Mouse (Mus musculus) heart, postnatal 25 days (tissue): ENCODE measurements around the gene Aqp2. TPM values are rescaled to one million over a fixed set of nuclear protein-coding genes. Genes with fewer than 3 reads are reported as not detected.

Experiments
- DNase-seq: peaks from one replicate; pipeline ENCODE4 v3.0.0; 2022; ENCODE audit warnings: low spot score
- intact Hi-C: fragments of 180-260 bp; cut with DNase I; formaldehyde crosslinking; loops from one replicate; pipeline ENCODE4 v1.15.1; 2025
- total RNA-seq, 2 experiments: library from RNA; stranded (reverse); gene quantifications; 2 replicates each; pipeline ENCODE4 v1.2.3; 2021

The Aqp2 gene
- total RNA-seq: not detected

DNA sequence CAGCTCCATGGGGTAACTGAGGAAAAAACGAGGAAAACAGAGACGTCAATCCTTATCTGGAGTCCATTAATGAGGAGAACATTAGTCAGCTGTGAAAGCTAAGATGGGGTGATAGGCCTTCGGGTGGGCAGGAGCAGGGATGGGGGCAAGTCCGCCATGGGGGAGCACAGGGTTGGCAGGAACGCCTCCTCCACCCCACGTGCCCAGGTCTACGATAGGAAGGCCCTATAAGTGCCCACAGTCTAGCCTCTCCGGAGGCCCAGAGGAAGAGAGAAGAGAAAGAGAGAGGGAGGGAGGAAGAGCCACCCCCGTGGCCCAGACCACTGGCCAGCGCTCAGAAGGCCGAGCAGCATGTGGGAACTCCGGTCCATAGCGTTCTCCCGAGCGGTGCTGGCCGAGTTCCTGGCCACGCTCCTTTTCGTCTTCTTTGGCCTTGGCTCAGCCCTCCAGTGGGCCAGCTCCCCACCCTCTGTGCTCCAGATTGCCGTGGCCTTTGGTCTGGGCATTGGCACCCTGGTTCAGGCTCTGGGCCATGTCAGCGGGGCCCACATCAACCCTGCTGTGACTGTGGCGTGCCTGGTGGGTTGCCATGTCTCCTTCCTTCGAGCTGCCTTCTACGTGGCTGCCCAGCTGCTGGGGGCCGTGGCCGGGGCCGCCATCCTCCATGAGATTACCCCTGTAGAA is at the start of gene Aqp2:
TSS of gene Aqp2 (plus strand) at position 254 of the 684 bp plus-strand sequence.
- no peak for DNase-seq
- intact Hi-C loops: no loop called here

DNA sequence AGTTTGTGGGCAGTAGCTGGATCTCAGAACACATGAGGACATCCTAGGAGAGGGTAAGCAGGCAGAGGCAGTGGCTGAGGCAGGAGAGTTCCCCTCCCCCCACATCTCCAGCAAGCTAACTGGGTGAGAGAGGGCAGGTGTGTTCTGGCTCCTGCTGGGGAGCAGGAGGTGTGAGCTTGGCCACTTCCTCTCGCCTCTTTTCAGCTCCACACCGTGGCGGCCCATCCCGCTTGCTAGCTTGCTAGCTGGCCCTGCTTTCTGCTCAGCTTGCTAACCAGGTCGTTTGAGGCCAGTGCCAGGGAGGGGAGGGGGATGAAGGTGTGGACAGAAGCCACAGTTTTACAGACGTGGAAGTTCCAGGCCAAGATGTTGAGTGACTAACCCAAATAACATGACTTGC is 47.7 kb upstream of the Aqp2 start:
- DNase-seq: no peak

DNA sequence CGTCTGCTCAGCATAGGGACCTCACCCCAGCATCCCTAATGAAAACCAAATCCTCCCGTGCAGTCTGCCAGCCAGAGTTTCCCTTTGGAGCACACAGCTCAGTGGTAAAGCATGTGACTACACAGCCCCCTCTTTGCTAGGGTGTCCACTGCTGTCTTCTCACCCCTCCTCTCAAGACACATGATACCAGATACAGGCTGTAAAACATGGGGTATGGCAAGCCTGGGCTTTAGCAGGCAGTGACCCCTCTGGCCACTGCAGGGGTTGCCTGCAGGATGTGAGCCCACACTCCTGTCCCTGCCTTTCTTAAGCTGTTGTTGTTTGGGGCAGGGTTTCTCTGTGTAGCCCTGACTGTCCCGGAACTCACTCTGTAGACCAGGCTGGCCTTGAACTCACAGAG is 46.8 kb upstream of the Aqp2 start:
- no peak for DNase-seq
- intact Hi-C loops: no loop called here

More for the DNA sequence above, 47.7 kb upstream of the Aqp2 start:
- intact Hi-C loops: no loop called here

DNA sequence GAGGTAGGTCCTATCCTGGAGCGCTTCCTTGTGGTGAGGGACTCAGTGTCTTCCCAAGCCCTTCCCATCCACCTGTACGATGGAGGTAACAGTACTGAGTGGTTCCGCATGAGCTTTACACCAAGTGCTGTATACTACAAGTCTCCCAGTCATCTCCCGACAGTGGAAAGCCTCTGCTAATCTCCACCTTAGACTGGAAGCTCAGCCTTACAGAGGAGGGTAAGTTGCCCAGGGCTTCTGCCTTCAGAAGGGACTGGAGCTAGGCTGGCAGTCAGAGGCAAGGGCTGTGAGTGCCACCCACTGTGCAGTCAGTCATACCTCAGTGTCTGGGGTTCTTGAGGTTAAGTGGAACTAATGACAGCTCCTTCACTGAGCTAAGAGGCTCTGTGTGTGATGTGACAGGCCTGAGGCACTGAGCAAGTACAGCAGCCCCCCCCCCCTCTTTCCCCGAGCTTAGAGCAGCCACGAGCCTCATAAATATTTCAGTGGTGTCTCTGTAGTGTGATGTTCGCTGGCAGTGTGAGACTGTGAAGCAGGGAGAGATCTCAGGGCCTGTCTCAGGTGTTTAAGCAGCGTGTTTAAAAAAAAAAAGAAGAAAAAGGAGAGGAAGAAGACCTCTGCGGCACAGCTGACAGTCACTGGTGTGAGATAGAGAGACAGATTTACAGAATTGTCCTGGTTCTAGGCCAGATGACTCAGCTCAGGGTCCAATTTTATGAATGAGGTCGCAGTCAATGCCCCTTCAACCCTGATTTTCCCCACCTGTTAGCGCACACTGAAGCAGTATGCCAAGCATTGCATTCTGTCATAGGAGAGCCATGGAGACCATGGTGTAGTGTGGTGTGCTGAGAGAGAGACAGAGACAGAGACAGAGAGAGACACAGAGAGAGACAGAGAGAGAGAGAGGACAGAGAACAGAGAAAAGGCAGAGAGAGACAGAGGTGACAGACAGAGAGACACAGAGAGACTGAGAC is 41.7 kb upstream of the Aqp2 start:
- intact Hi-C loops: no loop called here
- no peak for DNase-seq

DNA sequence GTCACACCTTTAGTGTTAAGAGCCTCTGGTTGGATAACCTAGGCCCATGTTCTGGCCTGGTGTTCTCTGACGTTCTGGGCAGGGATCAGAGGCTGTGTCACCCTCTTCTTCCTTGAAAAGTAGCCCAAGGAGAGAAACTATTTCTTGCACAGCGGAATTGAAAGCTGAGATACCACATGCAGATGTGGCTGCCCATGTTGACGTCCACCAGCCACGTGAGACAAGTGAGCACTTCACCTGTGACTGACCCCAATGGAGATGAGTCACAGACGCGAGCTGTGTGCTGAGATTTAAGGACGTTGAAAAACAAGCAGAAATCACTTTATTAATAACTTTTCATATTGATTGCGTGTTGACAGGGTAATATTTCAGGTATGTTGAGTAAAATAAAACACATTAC is 39.0 kb upstream of the Aqp2 start:
- intact Hi-C loops: no loop called here
- DNase-seq: no peak

DNA sequence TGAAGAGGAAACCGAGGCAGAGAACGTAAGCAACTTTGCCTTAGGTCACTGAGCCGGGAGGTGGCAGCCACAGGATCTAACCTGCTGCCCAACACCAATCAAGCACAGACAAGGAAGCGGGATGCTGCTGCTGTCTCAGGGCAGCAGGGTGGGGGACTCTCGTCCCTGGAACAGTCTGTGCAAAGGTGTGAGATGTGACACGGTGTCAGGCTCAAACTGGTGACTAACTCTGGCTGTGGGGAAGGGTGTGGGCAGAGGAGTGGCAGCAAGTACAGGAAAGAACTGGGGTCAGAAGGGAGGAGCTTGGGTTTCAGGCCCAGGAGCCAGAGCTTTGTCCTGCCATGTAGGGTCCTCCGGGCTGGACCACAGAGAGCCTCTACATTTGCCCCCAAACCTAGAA is 34.8 kb upstream of the Aqp2 start:
- intact Hi-C loops: no loop called here
- DNase-seq: no peak

DNA sequence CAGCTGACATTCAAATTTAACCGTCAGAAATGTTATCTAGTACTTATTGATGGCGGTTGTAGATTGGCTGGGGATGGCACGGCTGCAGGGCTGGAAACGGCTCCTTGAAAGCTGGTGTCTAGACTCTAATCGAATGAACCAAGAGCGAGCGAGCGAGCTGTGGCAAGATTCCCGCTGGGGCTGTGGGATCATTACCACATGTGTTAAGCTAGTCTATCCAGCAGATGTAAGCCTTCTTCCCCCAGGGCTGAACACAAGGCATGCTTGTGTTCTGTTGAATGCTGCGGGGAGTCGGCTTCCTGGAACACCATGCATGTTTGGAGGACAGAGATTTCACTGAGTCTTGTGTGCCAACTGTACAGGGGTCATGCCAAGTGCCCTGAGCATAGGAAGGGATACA is 32.3 kb upstream of the Aqp2 start:
- intact Hi-C loops: no loop called here
- DNase-seq: no peak

DNA sequence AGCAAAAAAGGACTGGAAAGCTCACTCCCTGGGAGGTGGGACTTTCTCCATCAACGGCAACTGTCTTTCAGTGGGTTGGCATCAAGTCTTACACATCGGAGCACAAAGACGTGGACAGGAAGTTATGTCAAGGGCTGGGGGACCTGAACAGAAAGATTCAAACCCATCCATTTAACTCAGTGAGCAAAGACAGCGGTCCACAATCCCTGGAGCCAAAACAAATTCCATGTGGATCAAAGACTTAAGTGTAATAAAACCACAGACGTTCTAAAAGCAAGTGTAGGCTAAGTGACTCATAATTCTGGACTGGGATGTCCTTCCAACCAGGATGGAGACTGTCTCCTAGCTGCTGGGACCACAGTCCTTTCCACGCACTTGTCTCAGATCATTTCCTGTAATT is 31.1 kb upstream of the Aqp2 start:
- DNase-seq: no peak
- intact Hi-C loops: no loop called here

DNA sequence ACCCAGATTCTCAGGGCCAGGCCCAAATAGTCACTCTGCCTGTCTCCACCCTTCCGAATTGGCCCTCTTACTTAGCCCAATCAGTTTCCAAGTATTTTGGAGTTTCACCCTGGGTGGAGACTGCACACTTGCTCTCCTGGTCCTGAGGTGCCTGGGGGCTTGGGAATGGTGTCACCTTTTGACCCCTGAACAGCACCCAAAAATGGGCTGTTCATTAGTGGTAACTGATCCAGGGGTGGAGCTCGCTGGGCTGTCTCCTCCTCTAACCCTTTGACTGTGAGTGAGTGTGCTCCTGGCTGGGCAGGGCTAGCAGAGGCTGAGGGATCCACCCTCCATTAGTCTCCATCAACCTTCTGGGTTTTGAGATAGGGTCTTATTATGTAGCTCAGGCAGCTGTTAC is 29.0 kb upstream of the Aqp2 start:
- DNase-seq: no peak
- intact Hi-C loops: no loop called here

DNA sequence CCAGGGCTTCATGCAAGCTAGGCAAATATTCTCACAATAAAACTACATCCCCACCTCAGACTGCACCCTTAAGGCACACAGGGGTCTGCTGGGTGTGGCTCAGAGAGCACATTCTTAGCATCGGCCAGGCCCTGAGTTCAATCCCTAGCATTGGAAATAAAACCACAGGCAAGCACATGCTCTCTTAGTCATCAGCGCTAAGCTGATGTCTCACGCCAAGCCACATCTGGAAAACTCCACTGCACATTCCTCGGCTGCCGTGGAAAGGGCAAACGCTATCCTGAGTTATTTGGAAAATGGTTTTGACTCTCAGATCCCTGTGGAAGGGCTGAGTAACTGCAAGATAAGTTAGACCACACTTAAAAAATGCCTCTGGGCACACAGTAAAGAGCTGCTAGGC is 25.1 kb upstream of the Aqp2 start:
- intact Hi-C loops: no loop called here

DNA sequence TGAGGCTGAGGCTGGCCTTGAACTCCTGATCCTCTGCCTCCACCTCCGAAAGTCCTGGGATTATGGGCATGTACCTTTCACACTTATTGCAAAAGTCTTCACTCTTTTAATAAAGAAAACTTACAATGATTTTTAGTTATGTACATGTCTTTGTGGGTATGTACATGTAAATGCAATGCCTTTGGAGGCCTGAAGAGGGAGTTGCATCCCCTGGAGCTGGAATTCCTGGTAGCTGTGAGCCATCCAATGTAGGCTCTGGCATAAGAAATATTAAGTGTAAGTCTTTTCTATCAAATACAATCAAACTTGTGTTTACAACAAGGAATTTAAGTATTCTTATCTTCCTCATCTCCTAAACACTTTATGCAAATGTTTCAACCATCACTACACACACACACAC is 19.9 kb upstream of the Aqp2 start:
- intact Hi-C loops: no loop called here

More for the DNA sequence above, 25.1 kb upstream of the Aqp2 start:
- DNase-seq: no peak

DNA sequence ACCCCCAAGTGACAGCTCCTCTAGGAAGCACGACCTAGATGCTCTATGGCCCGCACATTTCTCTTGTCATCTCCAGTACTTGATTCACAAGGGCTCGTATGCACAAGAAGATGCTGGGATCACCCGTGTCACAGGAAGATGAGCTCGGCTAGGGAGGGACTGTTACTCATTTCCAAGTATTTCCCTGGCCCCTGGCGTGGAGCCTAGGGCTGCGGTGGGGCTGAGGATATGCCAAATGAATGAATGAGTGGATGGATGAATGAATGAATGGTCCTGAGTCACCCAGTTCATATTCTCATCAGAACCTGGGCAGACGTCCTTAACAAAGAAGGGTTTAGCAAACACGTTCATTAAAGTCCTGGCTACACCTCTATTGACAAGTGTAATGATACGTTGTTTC is 18.6 kb upstream of the Aqp2 start:
- DNase-seq: no peak
- intact Hi-C loops: no loop called here

More for the DNA sequence above, 19.9 kb upstream of the Aqp2 start:
- DNase-seq: no peak

DNA sequence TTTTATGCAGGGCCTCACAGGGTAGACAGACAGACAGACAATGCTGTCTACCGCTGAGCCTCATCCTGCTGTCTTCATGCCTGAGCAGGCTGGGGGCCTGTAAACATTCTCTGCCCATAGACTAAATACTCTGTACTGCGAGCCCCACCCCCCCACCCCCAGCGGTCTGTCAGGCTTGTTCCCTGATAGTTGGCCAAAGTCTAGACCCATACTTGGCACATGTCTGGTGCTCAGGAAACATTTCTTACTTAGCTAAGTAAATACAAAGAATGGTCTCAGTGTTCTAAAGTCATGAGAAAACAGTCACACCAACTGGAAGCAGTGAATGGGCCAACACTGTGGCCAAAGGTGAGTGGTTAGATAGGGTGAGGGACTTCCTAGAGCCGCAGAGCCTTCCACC is 11.5 kb upstream of the Aqp2 start:
- no peak for DNase-seq
- intact Hi-C loops: no loop called here

DNA sequence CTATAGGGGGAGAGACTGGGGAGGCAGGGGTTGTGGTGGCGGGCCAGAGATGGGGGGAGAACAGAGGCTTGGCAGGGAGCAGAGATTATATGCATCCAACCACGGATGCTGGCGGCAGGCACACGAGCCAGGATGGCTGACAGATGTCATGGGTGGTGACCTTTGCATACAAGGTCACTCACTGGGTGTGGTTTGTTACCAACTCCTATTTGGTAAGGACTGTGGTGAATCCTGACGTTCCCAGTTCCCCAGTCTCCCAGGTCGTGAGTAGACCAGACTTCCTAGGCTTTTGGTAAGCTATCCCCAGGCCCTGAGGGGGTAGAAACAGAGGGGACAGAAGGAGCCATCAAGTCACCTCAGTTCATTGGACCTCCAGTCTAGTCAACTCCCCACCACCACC is 10.2 kb upstream of the Aqp2 start:
- intact Hi-C loops: no loop called here
- no peak for DNase-seq

DNA sequence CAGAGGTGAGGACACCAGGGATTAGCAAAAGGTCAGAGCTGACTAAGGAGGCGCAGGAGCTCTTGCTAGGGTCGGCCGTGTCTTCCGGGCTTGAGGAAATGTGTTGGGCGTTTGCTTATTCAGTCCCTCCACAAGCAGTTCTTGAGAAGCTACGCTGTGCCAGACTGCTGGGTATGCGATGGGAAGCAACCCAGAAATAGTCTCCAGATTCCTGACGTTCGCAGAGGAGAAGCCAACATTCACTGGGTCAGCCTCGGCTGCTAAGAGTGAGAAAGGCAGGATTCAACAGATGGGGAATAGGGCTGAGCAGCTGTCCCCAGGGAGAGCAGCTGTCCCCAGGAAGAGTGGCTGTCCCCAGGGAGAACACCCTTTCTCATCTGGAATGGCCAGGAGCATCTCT is 9.7 kb upstream of the Aqp2 start:
- DNase-seq: no peak
- intact Hi-C loops: no loop called here

DNA sequence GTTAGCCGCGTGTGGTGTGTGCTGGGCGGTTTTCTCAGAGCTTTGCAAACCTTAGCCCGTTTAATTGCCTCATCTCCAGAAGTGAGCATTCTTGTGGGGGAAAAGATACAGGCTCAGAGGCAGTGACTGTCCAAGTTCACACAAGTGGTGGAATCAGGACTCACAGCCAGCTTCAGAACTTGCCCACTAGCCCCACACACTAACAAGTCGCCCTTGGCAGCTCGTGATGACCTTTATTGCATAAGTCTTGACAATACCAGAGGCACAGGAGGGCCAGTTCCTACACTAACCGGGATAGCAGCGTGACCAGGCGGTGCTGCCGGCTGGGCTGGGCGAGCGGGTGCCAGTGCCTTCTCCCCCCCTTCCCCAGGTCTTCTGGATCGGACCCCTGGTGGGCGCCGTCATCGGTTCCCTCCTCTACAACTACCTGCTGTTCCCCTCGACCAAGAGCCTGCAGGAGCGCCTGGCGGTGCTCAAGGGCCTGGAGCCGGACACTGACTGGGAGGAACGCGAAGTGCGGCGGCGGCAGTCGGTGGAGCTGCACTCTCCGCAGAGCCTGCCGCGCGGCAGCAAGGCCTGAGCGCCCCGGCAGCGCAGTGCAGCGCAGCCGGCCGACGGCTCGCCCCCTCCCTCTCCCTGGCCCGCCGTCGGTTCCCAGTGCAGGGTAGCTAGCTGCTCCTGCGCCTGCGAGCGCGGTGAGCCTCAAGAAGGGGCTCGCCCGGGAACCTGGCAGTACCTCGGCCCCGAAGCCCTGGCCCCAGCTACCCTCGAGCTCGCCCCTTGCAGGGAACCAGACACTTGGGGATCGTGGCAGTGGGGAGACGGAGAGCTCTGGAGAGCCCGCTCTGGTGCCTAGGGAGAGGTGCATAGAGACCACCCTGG is 4.8 kb downstream of the Aqp2 start:
- intact Hi-C loops: no loop called here
- no peak for DNase-seq

DNA sequence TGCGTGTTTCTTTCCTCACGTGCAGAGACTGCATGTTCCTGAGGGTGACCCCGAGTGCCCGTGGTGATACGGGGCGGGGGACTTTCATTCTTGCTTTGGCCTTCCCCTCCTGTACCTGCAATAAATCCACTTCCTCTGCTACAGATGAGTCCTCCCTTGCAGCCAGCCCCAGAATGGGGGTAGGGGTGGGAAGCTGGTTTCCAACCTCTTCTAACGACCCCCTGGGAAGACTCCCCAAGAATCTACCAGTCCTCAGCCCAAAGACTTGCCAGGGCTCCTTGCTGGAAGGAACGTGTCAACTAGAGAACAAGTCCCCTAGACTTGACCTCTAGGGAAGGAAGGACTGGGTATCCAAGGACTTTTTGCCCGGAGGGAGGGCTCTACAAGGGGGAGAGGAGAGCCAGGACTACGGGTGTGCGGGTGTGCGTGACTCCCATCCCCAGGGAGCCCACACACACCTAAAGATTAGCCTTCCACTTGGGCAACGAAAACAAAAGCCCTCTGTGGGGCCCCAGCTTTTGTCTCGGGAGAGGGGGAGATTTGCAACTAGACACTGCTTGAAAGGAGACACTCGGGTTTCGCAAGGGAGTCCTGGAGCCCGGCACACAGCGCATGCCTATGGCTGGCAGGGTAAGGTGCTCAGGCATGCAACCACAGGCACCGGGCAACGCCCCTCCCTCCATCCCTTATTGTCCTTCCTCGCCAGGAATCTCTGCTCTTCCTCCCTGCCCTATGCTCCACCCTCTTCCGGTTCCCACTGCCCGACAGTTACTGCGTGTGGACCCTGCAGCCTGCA is 5.8 kb downstream of the Aqp2 start:
- no peak for DNase-seq
- intact Hi-C loops: no loop called here

DNA sequence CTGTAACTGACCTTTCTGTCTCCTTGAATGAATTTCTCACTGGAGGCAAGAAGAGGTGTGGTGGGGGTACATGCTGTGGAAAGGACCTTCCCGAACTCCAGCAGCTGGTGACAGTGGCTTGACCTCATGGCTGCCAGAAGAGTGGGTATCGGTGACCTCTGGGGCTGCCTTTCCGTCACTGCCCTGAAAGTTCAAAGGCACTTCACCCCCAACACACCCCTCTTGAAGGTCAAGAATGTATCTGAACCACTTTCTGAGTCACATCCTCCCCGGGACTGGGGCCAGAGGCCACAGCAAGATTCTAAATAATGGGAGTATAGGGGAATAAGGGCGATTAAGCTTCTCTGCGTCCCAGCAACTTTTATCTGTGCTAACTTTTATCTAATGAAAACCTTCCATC is 6.9 kb downstream of the Aqp2 start:
- intact Hi-C loops: no loop called here
- DNase-seq: no peak

DNA sequence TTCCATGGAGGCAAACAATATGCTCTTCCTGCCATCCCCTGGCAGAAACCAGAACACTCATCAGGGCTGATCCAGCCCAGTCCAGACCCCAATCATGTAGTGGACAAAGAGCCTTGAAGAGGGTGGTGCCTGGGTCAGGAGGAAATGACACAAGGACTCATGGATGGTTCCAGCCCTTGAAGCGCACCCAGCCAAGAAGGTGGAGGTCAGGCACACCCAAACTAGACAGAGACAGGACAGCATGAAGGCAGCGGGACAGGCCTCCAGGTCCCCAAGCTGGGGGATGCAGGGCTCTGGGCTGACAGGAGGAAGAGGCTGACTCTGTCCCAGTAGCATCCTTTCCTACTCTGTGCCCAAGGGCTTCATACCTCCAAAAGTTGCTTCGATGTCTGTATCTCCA is 7.7 kb downstream of the Aqp2 start:
- no peak for DNase-seq
- intact Hi-C loops: no loop called here

DNA sequence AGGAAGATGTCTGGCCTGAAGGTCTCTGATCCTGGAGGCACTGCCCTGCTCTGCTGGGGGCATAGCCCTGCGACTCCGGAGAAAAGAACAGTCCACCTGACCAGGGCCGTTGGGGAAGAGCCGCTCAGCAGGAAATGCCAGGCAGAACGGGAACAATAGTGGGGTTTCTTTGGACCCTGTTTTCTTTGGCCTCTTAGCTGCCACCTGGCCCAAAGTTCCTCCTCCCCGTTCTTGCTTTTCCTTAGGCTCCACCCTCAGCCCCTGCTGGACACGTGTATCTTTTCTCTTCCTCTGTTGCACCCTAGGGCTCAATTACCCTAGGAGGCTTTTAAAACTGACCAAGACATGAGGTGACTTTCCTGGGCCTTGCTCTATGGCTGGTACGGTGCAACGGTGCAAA is 10.4 kb downstream of the Aqp2 start:
- intact Hi-C loops: no loop called here

More for the DNA sequence above, 10.4 kb downstream of the Aqp2 start:
- DNase-seq: no peak
